Mouse (Mus musculus) kidney, postnatal 36 days (tissue): ENCODE measurements around the gene Eqtn.

Experiments used
- DNase-seq, 2 experiments: peaks; one replicate each; pipeline ENCODE4 v3.0.0; 2021 to 2022; ENCODE audit warnings: mixed read lengths in 2 of 2

The Eqtn gene

GRCm38 (mm10) chr4:94928743-94929142 lies at the start of gene Eqtn:
Gene Eqtn, minus strand, starts transcription at chr4:94928843.
- no peak for DNase-seq

GRCm38 (mm10) chr4:94973321-94973720 lies 44.7 kb upstream of the Eqtn start:
- no peak for DNase-seq

GRCm38 (mm10) chr4:94952773-94953172 lies 24.1 kb upstream of the Eqtn start:
- DNase-seq = no peak

DNA sequence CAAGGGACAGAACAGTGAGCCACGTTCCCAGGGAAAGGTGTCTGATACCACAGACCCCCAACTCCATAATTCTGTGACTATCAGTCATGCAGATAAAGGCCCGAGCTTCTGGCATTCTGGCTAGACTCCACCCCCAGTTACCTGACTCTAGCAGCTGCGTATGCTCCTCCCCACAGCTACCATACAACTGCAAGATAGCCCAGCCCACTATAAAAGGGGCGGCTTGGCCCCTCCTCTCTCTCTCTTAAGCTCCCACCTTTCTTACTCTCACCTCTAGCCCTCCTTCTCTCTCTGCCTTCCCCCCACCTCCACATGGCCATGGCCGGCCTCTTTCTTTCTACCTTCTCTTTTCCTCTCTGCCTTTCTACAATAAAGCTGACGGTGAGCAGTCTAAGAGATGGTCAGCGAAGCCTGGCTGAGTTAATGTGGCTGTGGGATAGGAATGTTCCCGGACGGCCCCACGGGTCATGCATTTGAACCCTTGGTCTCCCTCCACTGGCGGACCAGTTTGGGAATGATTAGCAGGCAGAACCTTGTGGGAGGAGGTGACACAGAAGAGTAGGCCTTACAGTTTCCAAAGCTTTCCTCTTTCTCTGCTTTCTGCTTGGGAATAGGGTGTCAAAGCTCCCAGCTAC lies 12.7 kb upstream of the Eqtn start:
- peak; percentile 76 for DNase-seq

DNA sequence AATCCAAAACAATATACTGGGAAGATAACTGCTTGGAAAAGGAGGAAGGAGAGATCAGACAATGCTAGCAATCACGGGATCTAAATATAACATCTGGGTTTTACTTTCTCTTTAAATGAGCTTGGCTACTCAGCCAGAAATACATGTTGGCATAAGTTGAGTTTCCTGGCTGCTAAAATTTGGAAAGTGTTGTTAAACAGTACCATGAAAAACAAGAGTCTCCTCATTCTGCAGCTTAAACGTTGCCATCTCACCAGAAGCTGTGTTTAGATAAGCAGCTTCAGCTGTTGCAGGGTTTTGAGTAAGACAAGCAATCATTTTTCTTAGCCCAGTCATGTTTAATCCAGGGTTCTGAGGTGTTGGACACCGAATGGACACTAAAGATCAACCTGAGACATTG lies 26.9 kb downstream of the Eqtn start:
- no peak for DNase-seq

GRCm38 (mm10) chr4:94900744-94901143 lies 27.9 kb downstream of the Eqtn start:
- peak; percentile 27 to 32 for DNase-seq
